Mouse (Mus musculus) MEL (cell line): ENCODE data around the gene Fam171a1. TPM values are rescaled to one million over a fixed set of nuclear protein-coding genes. Genes with fewer than 3 reads are reported as not detected.

Source experiments
- DNase-seq: peaks from one replicate; pipeline ENCODE4 v3.0.0; 2011; ENCODE audit warnings: low read depth, low spot score
- H3K27ac ChIP-seq: 2 replicates; pipeline ENCODE4 v1.5.1; 2012; ENCODE audit warnings: low read depth, mild to moderate bottlenecking, control low read depth, low read length, moderate library complexity; ENCODE audit not compliant: control insufficient read depth
- H3K27me3 ChIP-seq, 2 experiments: fragments of 150-350 bp in 1 of 2; sonication (generic) in 1 of 2; 2 replicates each; pipeline ENCODE4 v1.6.1; 2012; ENCODE audit warnings: low read length in 2 of 2, mild to moderate bottlenecking in 2 of 2, improper control_type of control experiment in 1 of 2, moderate library complexity in 1 of 2; ENCODE audit not compliant: insufficient read depth in 2 of 2, control insufficient read depth in 1 of 2
- H3K36me3 ChIP-seq, 2 experiments: 2 replicates each; pipeline ENCODE4 v1.6.1; 2012 to 2014; ENCODE audit warnings: low read length in 2 of 2, improper control_type of control experiment in 1 of 2, inconsistent platforms in 1 of 2, mild to moderate bottlenecking in 1 of 2; ENCODE audit not compliant: insufficient read depth in 2 of 2, control insufficient read depth in 1 of 2
- H3K4me1 ChIP-seq, 2 experiments: fragments of 150-350 bp in 1 of 2; sonication (generic) in 1 of 2; 2 replicates each; pipeline ENCODE4 v1.6.1; 2012; ENCODE audit warnings: low read length in 2 of 2, improper control_type of control experiment in 1 of 2, mild to moderate bottlenecking in 1 of 2; ENCODE audit not compliant: insufficient read depth in 2 of 2, control insufficient read depth in 1 of 2
- H3K4me3 ChIP-seq, 2 experiments: fragments of 150-350 bp in 1 of 2; sonication (generic) in 1 of 2; 2 replicates each; pipeline ENCODE4 v1.5.1; 2012; ENCODE audit warnings: low read depth in 2 of 2, low read length in 2 of 2, mild to moderate bottlenecking in 2 of 2, moderate library complexity in 2 of 2, control low read depth in 1 of 2, improper control_type of control experiment in 1 of 2; ENCODE audit not compliant: control insufficient read depth in 1 of 2, insufficient read depth in 1 of 2
- H3K79me2 ChIP-seq: 2 replicates; pipeline ENCODE4 v1.6.1; 2012; ENCODE audit warnings: mild to moderate bottlenecking, low read length, moderate library complexity; ENCODE audit not compliant: control insufficient read depth, poor library complexity, insufficient read depth
- H3K9ac ChIP-seq: 2 replicates; pipeline ENCODE4 v1.6.1; 2012; ENCODE audit warnings: low read depth, mild to moderate bottlenecking, control low read depth, low read length, moderate library complexity; ENCODE audit not compliant: control insufficient read depth, poor library complexity, severe bottlenecking
- H3K9me3 ChIP-seq: fragments of 150-350 bp; sonication (generic); replicated peaks from 2 replicates; pipeline ENCODE4 v1.6.1; 2012; ENCODE audit warnings: mild to moderate bottlenecking, low read length, improper control_type of control experiment, moderate library complexity; ENCODE audit not compliant: insufficient read depth
- CHD2 ChIP-seq: IDR thresholded peaks from 2 replicates; pipeline ENCODE4 v1.6.1; 2011; ENCODE audit warnings: low read length, improper control_type of control experiment
- CTCF ChIP-seq, 3 experiments: IDR thresholded peaks in 2 of 3; conservative IDR thresholded peaks in 1 of 3; 2 replicates each; pipeline ENCODE4 v1.5.1; 2011 to 2012; ENCODE audit warnings: low read length in 3 of 3, low read depth in 2 of 3, mild to moderate bottlenecking in 2 of 3, improper control_type of control experiment in 1 of 3, inconsistent platforms in 1 of 3, mixed read lengths in 1 of 3, moderate library complexity in 1 of 3; ENCODE audit not compliant: control insufficient read depth in 1 of 3, insufficient read depth in 1 of 3, poor library complexity in 1 of 3, severe bottlenecking in 1 of 3
- E2F4 ChIP-seq: IDR thresholded peaks from 2 replicates; pipeline ENCODE4 v1.6.1; 2011; ENCODE audit warnings: low read depth, low read length, improper control_type of control experiment, borderline replicate concordance
- ELF1 ChIP-seq: IDR thresholded peaks from 2 replicates; pipeline ENCODE4 v1.6.1; 2014; ENCODE audit warnings: low read depth, mild to moderate bottlenecking, inconsistent platforms, low read length, improper control_type of control experiment, moderate library complexity
- EP300 ChIP-seq, 2 experiments: IDR thresholded peaks; 2 replicates each; pipeline ENCODE4 v1.6.1; 2011; ENCODE audit warnings: improper control_type of control experiment in 2 of 2, low read length in 2 of 2, low read depth in 1 of 2, mild to moderate bottlenecking in 1 of 2
- ETS1 ChIP-seq: IDR thresholded peaks from 2 replicates; pipeline ENCODE4 v1.6.1; 2012; ENCODE audit warnings: low read depth, mild to moderate bottlenecking, inconsistent platforms, low read length, improper control_type of control experiment, moderate library complexity
- GABPA ChIP-seq: IDR thresholded peaks from 2 replicates; pipeline ENCODE4 v1.6.1; 2012; ENCODE audit warnings: low read depth, mild to moderate bottlenecking, inconsistent platforms, low read length, improper control_type of control experiment, moderate library complexity
- GATA1 ChIP-seq: IDR thresholded peaks from 2 replicates; pipeline ENCODE4 v1.6.1; 2011; ENCODE audit warnings: low read depth, low read length, improper control_type of control experiment
- HCFC1 ChIP-seq: IDR thresholded peaks from 2 replicates; pipeline ENCODE4 v1.6.1; 2012; ENCODE audit warnings: low read depth, mild to moderate bottlenecking, inconsistent platforms, low read length, improper control_type of control experiment, moderate library complexity
- JUND ChIP-seq: IDR thresholded peaks from 2 replicates; pipeline ENCODE4 v1.6.1; 2011; ENCODE audit warnings: low read depth, mild to moderate bottlenecking, improper control_type of control experiment, low read length
- KAT2A ChIP-seq: conservative IDR thresholded peaks from 2 replicates; pipeline ENCODE4 v1.6.1; 2012; ENCODE audit warnings: low read depth, low read length, improper control_type of control experiment, inconsistent platforms
- MAX ChIP-seq: IDR thresholded peaks from 2 replicates; pipeline ENCODE4 v1.6.1; 2011; ENCODE audit warnings: low read length, improper control_type of control experiment
- MAZ ChIP-seq: IDR thresholded peaks from 2 replicates; pipeline ENCODE4 v1.6.1; 2012; ENCODE audit warnings: low read depth, mild to moderate bottlenecking, inconsistent platforms, low read length, improper control_type of control experiment
- MYC ChIP-seq: IDR thresholded peaks from 2 replicates; pipeline ENCODE4 v1.6.1; 2011; ENCODE audit warnings: low read depth, mild to moderate bottlenecking, low read length, improper control_type of control experiment, moderate library complexity
- NELFE ChIP-seq: IDR thresholded peaks from 2 replicates; pipeline ENCODE4 v1.6.1; 2011; ENCODE audit warnings: low read depth, low read length, improper control_type of control experiment
- POLR2AphosphoS2 ChIP-seq: IDR thresholded peaks from 2 replicates; pipeline ENCODE4 v1.6.1; 2011; ENCODE audit warnings: low read length, improper control_type of control experiment
- POLR2AphosphoS5 ChIP-seq: IDR thresholded peaks from 2 replicates; pipeline ENCODE4 v1.6.1; 2012; ENCODE audit warnings: low read depth, borderline replicate concordance, mild to moderate bottlenecking, inconsistent platforms, low read length, moderate library complexity, mixed read lengths
- RAD21 ChIP-seq: IDR thresholded peaks from 2 replicates; pipeline ENCODE4 v1.6.1; 2011; ENCODE audit warnings: mild to moderate bottlenecking, low read depth, low read length, improper control_type of control experiment
- TAL1 ChIP-seq: IDR thresholded peaks from 2 replicates; pipeline ENCODE4 v1.6.1; 2012; ENCODE audit warnings: mild to moderate bottlenecking, inconsistent platforms, low read length, moderate library complexity, mixed read lengths
- TBP ChIP-seq: IDR thresholded peaks from 2 replicates; pipeline ENCODE4 v1.8.0; 2011; ENCODE audit warnings: low read depth, low read length, improper control_type of control experiment
- TCF12 ChIP-seq: IDR thresholded peaks from 2 replicates; pipeline ENCODE4 v1.6.1; 2014; ENCODE audit warnings: low read depth, mild to moderate bottlenecking, inconsistent platforms, low read length, improper control_type of control experiment, moderate library complexity
- UBTF ChIP-seq: IDR thresholded peaks from 2 replicates; pipeline ENCODE4 v1.6.1; 2012; ENCODE audit warnings: low read depth, mild to moderate bottlenecking, inconsistent platforms, low read length, improper control_type of control experiment, moderate library complexity, borderline replicate concordance; ENCODE audit not compliant: insufficient read depth
- USF1 ChIP-seq: IDR thresholded peaks from 2 replicates; pipeline ENCODE4 v1.6.1; 2014; ENCODE audit warnings: low read depth, mild to moderate bottlenecking, inconsistent platforms, low read length, improper control_type of control experiment, moderate library complexity
- ZC3H11A ChIP-seq: IDR thresholded peaks from 2 replicates; pipeline ENCODE4 v1.6.1; 2012; ENCODE audit warnings: low read depth, mild to moderate bottlenecking, inconsistent platforms, low read length, improper control_type of control experiment
- ZKSCAN1 ChIP-seq: IDR thresholded peaks from 2 replicates; pipeline ENCODE4 v1.6.1; 2012; ENCODE audit warnings: low read depth, mild to moderate bottlenecking, inconsistent platforms, low read length, improper control_type of control experiment, moderate library complexity
- ZMIZ1 ChIP-seq: IDR thresholded peaks from 2 replicates; pipeline ENCODE4 v1.6.1; 2012; ENCODE audit warnings: low read depth, mild to moderate bottlenecking, inconsistent platforms, low read length, improper control_type of control experiment, moderate library complexity
- ZNF384 ChIP-seq: IDR thresholded peaks from 2 replicates; pipeline ENCODE4 v1.6.1; 2012; ENCODE audit warnings: low read depth, mild to moderate bottlenecking, inconsistent platforms, low read length, improper control_type of control experiment
- polyA plus RNA-seq, 2 experiments: library from polyadenylated mRNA; stranded (reverse) in 1 of 2; unstranded in 1 of 2; fragments of >175 nt in 1 of 2; fragments of >200 nt in 1 of 2; gene quantifications; 2 replicates each; pipeline versions ENCODE4 v1.2.1 to v1.2.4; 2012; ENCODE audit warnings: low replicate concordance in 2 of 2, low read depth in 1 of 2; ENCODE audit not compliant: insufficient read length in 2 of 2, insufficient read depth in 1 of 2, missing spikeins in 1 of 2
- total RNA-seq: library from RNA; depleted of rRNA; stranded (reverse); fragments of 300-350 nt; gene quantifications from 2 replicates; pipeline ENCODE4 v1.2.3, GENCODE M21; 2012

Fam171a1 gene
- total and polyA plus RNA-seq, 3 experiments: not detected

GRCm38 (mm10) chr2:3089274-3089673 is 24.8 kb upstream of the Fam171a1 start (continued):
- TF ChIP-seq E2F4 (no peak), MAZ (no peak), CHD2 (no peak), HCFC1 (no peak), ZMIZ1 (no peak), JUND (no peak), GABPA (no peak), MYC (no peak), NELFE (no peak), EP300 (IDR thresholded peaks at IDR 0.05; ENCODE audit: low read depth in 1 of 2, low read length in 2 of 2) (no peak), KAT2A (no peak), ZC3H11A (peak; percentile 53), GATA1 (no peak), RAD21 (peak; percentile 77)

- H3K79me2 ChIP-seq: no peaks in the 10 kb centered on the region
- no peak for DNase-seq
- H3K9ac ChIP-seq: no peak overlapping the region
- no peaks in the 10 kb centered on the region for H3K4me1 ChIP-seq
- H3K4me3 ChIP-seq: no peak overlapping the region
- no peaks in the 10 kb centered on the region for H3K9me3 ChIP-seq
- no peaks in the 10 kb centered on the region for H3K36me3 ChIP-seq
- no peak overlapping the region for H3K27ac ChIP-seq
- no peak for TF ChIP-seq ZNF384
- TF ChIP-seq POLR2AphosphoS2: no peak
- TF ChIP-seq MYC: no peak
- no peak for TF ChIP-seq TCF12
- TF ChIP-seq TAL1: no peak
- TF ChIP-seq JUND: no peak
- no peak for TF ChIP-seq ELF1
- no peak for TF ChIP-seq ZMIZ1
- TF ChIP-seq ZKSCAN1: no peak
- TF ChIP-seq UBTF: no peak
- TF ChIP-seq CTCF (IDR thresholded peaks at IDR 0.05 in 2 of 3, conservative IDR thresholded peaks at IDR 0.05 in 1 of 3; ENCODE audit: control insufficient read depth in 1 of 3, insufficient read depth in 1 of 3, low read depth in 2 of 3, low read length in 3 of 3, poor library complexity in 1 of 3, severe bottlenecking in 1 of 3): no peak
- TF ChIP-seq EP300 (IDR thresholded peaks at IDR 0.05; ENCODE audit: low read depth in 1 of 2, low read length in 2 of 2): no peak
- TF ChIP-seq MAX: no peak
- TF ChIP-seq USF1: no peak
- no peak for TF ChIP-seq POLR2AphosphoS5
- TF ChIP-seq TBP: no peak
- no peak for TF ChIP-seq ETS1
- no peak for TF ChIP-seq NELFE
- H3K27me3 ChIP-seq: no peaks in the 10 kb centered on the region
These were observed 17.9 kb upstream of the Fam171a1 start for GRCm38 (mm10) chr2:3096101-3096500.
